Mouse (Mus musculus): ENCODE data around the gene Pold2.
A peak's percentile ranks its signal among the peaks of the same experiment; 100 is the strongest.

Pold2 gene

GRCm38 (mm10) chr11:5859883-5860550 is 18.1 kb downstream of the Pold2 start:
- DNase-seq (ENCODE audit: low read depth in 2 of 2, low spot score in 2 of 2), result no peak

GRCm38 (mm10) chr11:5858723-5859122 is 19.4 kb downstream of the Pold2 start:
- DNase-seq (ENCODE audit: low read depth in 2 of 2, low spot score in 2 of 2), result no peak

DNA sequence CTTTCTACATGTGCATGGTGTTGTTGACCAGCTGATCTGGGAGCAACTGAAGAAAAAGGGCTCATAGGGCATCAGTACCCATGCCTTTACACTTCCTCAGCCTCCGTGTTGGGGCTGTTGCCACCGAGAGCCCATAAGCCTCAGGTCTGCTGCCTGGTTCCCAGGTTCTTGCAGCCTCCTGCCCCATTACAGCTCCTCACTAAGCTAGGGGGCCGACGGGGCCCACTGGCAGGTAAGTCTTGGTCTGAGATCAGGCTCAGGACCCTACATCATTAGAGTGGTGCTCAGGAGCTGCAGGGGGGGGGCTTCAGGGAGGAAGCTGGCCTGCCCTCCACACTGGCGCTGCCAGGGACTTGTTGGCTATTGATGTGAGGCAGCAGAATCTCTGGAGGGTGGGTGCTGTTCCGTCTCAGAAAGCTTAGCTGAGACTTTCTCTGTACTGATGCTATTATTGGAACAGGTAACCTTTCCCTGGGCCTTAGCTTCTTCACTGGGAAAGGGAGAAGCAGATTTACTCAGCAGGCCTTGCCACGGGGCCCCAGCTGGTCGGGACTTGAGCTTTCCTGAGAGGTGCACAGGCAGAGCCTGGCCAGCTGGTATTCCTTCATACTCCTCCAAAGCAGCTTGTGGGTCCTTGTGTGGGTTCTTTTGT is 21.5 kb downstream of the Pold2 start:
- no peak for DNase-seq (ENCODE audit: low read depth in 2 of 2, low spot score in 2 of 2)

DNA sequence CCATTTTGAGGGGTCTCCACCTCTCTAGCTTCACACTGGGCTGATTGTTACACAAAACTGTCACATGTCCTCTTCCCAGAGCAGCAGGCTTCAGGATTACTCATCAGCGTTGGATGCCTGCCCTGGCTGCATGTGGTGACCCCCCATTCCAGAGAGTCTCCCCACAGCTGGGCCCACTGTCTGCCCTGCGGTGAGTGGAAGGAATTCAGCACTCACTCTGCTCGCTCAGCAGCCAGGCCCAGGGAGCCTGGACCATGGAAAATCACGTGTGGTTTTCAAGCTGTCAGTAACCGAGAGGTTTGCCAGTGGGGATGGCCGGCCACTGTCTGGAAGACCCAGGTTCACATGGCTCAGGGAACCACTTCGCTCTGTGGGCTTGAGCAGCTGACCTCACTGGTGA is 22.2 kb downstream of the Pold2 start:
- no peak for DNase-seq (ENCODE audit: low read depth in 2 of 2, low spot score in 2 of 2)

- no peak for DNase-seq (ENCODE audit: low read depth in 2 of 2, low spot score in 2 of 2)
Measured at GRCm38 (mm10) chr11:5855481-5855880, 22.6 kb downstream of the Pold2 start.

GRCm38 (mm10) chr11:5852314-5852713 is 25.8 kb downstream of the Pold2 start:
- DNase-seq (ENCODE audit: low read depth in 2 of 2, low spot score in 2 of 2), result no peak

- DNase-seq (ENCODE audit: low read depth in 2 of 2, low spot score in 2 of 2), result no peak
Measured at GRCm38 (mm10) chr11:5851021-5851736, 26.9 kb downstream of the Pold2 start.

GRCm38 (mm10) chr11:5850452-5850851 is 27.6 kb downstream of the Pold2 start:
- DNase-seq (ENCODE audit: low read depth in 2 of 2, low spot score in 2 of 2), result no peak

GRCm38 (mm10) chr11:5849316-5849715 is 28.8 kb downstream of the Pold2 start:
- no peak for DNase-seq (ENCODE audit: low read depth in 2 of 2, low spot score in 2 of 2)

- DNase-seq (ENCODE audit: low read depth in 2 of 2, low spot score in 2 of 2), result no peak
Measured at GRCm38 (mm10) chr11:5848741-5849140, 29.4 kb downstream of the Pold2 start.

DNA sequence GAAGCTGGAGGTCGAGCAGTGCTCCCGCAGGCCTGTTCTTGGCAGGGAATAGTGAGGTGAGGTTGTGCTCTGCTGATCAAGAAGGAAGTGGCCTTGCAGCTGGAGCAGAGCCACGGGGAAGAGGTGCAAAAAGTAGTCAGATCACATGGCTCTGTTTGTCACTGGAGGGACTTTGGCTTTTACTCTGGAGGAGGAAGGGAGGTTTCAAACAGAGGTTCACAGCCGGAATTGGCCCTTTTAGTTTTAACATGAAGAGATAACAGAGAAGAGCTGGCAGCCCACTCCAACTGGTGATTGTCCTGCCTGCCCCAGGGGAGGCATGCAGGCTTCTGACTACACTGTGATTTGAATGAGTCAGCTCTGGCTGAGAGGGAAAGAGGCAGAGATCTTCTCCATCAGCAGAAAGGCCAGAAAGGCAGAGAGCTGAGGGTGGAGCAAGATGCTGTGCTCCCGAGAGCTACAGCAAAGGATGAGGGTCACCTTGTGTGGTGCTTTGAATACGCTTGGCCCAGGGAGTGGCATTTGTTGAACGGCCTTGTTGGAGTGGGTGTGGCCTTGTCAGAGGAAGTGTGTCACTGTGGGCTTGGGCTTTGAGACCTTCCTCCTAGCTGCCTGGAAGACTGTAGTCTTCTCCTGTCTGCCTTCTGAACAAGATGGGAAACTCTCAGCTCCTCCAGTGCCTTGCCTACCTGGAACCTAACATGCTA is 31.3 kb downstream of the Pold2 start:
- DNase-seq (ENCODE audit: low read depth in 2 of 2, low spot score in 2 of 2), result no peak

- no peak for DNase-seq (ENCODE audit: low read depth in 2 of 2, low spot score in 2 of 2)
Measured at GRCm38 (mm10) chr11:5843131-5843530, 35.0 kb downstream of the Pold2 start.

GRCm38 (mm10) chr11:5841751-5842150 is 36.3 kb downstream of the Pold2 start:
- DNase-seq (ENCODE audit: low read depth in 2 of 2, low spot score in 2 of 2), result no peak

DNA sequence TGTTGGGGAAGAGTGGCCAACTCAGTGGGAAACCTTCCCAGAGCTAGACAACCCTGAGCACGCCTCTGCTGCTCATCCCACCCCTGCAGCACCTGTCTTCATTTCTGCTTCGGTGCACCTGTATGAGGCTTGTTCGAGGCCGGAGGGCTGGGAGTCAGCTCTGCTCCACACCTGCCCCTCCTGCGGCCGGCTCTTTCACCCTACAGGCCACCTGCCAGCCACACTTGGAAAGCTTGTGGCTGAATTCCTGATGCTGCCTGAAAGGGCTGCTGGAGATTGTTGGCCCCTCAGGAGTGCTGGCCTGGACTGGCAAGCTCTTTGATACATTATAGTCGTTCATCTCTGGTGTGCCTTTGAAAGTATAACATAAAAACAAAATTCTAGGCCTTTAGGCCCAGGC is 37.7 kb downstream of the Pold2 start:
- DNase-seq (ENCODE audit: low read depth in 2 of 2, low spot score in 2 of 2), result no peak

DNA sequence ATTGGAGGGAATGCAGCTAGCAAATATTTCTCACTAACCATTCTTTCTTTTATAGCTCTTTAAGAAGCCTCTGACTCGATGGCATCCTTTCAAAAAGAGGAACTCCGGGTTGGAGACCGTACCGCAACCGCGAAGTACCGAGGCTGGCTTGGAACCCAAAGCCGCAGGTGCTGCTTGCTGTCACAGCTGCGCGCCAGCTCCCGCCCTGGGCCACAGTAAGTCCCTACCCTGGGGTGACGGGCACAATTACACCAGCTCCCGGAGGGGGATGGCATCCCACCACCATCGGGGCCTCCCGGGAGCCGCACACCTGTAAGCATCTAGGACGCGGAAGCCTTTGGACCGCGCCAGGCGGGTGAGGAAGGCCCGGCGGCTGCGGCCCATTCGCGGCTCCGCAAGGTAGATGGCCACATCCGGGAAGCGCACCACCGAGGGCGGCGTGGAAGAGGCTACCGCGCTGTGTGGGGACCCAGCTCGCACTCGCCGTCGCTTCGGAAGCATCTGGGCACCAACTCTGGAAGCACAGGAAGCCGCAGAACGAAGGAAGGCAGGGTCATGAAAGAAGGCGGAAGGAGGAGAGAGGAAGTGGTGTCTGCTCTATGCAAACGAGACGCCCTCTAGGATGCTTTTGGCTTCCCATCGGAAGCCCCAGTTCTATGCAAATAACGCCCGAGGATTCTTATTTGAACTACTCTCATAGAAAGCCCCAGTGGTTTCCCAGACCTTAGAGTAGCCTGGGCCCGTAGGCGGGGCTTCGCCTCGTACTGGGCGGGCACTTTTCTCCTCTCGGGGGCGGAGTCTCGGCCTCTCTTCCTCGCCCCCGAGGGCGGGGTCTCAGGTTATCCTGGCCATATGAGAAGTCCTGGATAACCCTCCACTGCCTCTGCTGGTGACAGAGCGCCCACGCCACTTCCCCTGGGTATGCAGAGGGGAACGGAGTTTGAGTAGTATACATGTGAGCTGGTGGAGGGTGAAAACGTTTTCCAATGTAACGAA is 40.5 kb downstream of the Pold2 start, which contains the start of gene Polm:
Polm (minus strand) TSS at position 766 of the 996 bp plus-strand sequence.
- peak; percentile 74 to 79 for DNase-seq (ENCODE audit: low read depth in 2 of 2, low spot score in 2 of 2)

DNA sequence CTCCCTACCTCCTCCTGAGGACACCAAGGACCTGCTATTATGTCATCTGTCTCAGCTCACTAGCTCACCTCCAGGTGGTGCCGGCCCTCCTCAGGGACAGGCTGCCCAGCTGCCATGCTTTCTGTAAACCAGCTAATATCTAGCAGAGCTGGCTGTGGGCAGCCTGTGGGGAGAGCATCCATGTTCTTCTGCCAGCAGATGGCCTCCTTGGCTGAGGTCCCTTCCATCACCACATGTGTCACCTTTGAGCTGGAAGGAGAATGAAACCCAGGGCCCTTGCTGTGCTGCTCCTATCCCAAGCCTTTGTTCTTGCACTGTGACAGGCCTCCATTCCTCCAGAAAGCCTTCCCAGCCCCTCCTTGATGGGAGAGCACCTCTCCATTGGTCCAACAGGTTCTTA is 42.0 kb downstream of the Pold2 start:
- DNase-seq (ENCODE audit: low read depth in 2 of 2, low spot score in 2 of 2), result no peak

DNA sequence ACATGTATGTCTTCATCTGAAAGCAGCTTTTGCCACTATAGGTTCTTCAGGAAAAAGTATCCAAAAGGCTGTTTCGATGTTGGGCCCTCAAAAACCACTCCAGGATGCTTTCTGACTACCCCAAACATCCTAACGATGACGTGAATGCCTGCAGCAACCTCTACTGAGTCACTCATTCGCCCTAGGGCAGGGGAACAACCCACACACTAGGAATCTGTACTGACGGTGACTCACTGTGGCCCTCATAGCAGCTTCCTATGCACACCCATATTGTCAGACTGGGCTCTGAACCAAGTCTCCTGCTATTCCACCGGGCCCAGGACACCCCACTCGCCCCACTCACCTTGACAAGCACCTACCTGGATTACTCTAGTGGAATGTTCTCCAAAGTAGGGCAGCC is 43.0 kb downstream of the Pold2 start:
- DNase-seq (ENCODE audit: low read depth in 2 of 2, low spot score in 2 of 2), result no peak

DNA sequence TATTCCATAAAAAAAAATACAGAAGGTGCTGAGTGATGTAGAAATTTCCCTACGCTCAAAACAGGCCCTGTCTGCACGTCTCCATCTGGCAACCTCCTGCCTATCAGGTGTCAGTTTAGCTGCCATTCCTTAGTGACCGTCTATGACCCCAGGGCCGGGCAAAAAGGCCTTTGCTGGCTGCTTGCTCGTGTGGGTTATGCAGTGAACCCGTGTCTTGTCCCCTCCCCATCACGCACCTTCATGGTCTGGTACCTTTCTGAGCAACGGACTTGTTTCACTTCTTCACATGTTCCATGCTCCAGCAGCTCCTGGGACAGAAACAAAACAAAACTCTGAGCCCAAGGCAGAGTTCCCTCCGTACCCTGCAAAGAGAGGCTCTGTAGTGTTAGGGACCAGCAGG is 43.6 kb downstream of the Pold2 start:
- DNase-seq (ENCODE audit: low read depth in 2 of 2, low spot score in 2 of 2), result no peak

GRCm38 (mm10) chr11:5829327-5829726 is 48.8 kb downstream of the Pold2 start:
- DNase-seq (ENCODE audit: low read depth in 2 of 2, low spot score in 2 of 2), result no peak

GRCm38 (mm10) chr11:5828509-5829191 is 49.4 kb downstream of the Pold2 start:
- DNase-seq (ENCODE audit: low read depth in 2 of 2, low spot score in 2 of 2), result no peak

Measured in CD8-positive naive resting alpha-beta T cell, adult 2 months (primary cell).